Mouse (Mus musculus) ES-Bruce4 (cell line): ENCODE measurements around the gene Ltbp1. TPM values are rescaled to one million over a fixed set of nuclear protein-coding genes. Genes with fewer than 3 reads are reported as not detected.

Experiments
- H3K27ac ChIP-seq: 2 replicates; pipeline ENCODE4 v1.5.1; 2012; ENCODE audit warnings: low read length, inconsistent platforms; ENCODE audit not compliant: insufficient read depth
- H3K27me3 ChIP-seq: 2 replicates; pipeline ENCODE4 v1.6.1; 2012; ENCODE audit warnings: mild to moderate bottlenecking, low read length, inconsistent platforms; ENCODE audit not compliant: control insufficient read depth, poor library complexity, insufficient read depth, severe bottlenecking
- H3K36me3 ChIP-seq: 2 replicates; pipeline ENCODE4 v1.6.1; 2012; ENCODE audit warnings: inconsistent platforms, mild to moderate bottlenecking, low read length, moderate library complexity; ENCODE audit not compliant: control insufficient read depth, poor library complexity, insufficient read depth, severe bottlenecking
- H3K4me1 ChIP-seq: one replicate; pipeline ENCODE4 v1.8.1; 2011; ENCODE audit warnings: low read length; ENCODE audit not compliant: control insufficient read depth, insufficient read depth
- H3K4me3 ChIP-seq: 2 replicates; pipeline ENCODE4 v1.5.1; 2011; ENCODE audit warnings: low read depth, mild to moderate bottlenecking, low read length
- H3K9ac ChIP-seq: 2 replicates; pipeline ENCODE4 v1.6.1; 2012; ENCODE audit warnings: low read depth, mild to moderate bottlenecking, inconsistent platforms; ENCODE audit not compliant: poor library complexity, severe bottlenecking
- H3K9me3 ChIP-seq: replicated peaks from 2 replicates; pipeline ENCODE4 v1.6.1; 2012; ENCODE audit warnings: mild to moderate bottlenecking, low read length, inconsistent platforms; ENCODE audit not compliant: control insufficient read depth, poor library complexity, insufficient read depth, severe bottlenecking
- CTCF ChIP-seq: IDR thresholded peaks from one replicate; pipeline ENCODE4 v1.8.1; 2011; ENCODE audit warnings: low read depth, low read length
- EP300 ChIP-seq: IDR thresholded peaks from 2 replicates; pipeline ENCODE4 v1.6.1; 2011; ENCODE audit warnings: low read depth, low read length; ENCODE audit not compliant: insufficient read depth
- POLR2A ChIP-seq: IDR thresholded peaks from one replicate; pipeline ENCODE4 v1.8.1; 2011; ENCODE audit warnings: low read length; ENCODE audit not compliant: insufficient read depth
- polyA plus RNA-seq: library from polyadenylated mRNA; stranded (reverse); fragments of >200 nt; gene quantifications from 2 replicates; pipeline ENCODE4 v1.2.4, GENCODE M21; 2011; ENCODE audit warnings: low read depth; ENCODE audit not compliant: missing spikeins, insufficient read depth, insufficient read length

Gene Ltbp1
- polyA plus RNA-seq, 1 experiment = 9.1 TPM

DNA sequence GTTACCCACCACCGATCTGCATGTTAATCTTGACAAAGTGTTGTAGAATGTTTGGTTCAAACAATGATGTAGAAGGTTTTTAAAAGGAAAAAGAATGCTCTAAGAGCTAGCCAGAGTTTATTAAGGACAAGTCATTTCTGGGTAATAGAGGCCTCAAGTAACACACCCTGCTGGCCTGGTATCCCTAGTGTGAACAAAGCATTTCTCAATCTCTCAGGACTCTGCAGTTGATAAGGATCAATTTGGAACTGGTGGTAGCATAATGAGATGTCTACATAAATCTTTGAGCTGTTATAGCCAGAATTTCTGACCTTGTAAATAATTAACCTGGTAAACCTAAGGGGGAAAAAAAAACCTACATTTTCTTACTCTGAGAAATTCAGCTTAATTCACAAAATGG lies 300.3 kb downstream of the Ltbp1 start:
- TF ChIP-seq CTCF (no peak), EP300 (no peak), POLR2A (no peak)
- Histone ChIP-seq H3K27ac (no peak overlapping the region), H3K27me3 (no peaks in the 10 kb centered on the region), H3K36me3 (no peaks in the 10 kb centered on the region), H3K9ac (no peak overlapping the region), H3K4me1 (no peaks in the 10 kb centered on the region), H3K9me3 (no peaks in the 10 kb centered on the region), H3K4me3 (no peak overlapping the region)

- TF ChIP-seq EP300 (no peak), CTCF (no peak), POLR2A (no peak)
- Histone ChIP-seq H3K27ac (no peak overlapping the region), H3K4me1 (no peaks in the 10 kb centered on the region), H3K4me3 (no peak overlapping the region), H3K9me3 (no peaks in the 10 kb centered on the region), H3K27me3 (no peaks in the 10 kb centered on the region), H3K9ac (no peak overlapping the region), H3K36me3 (no peaks in the 10 kb centered on the region)
Observed at GRCm38 (mm10) chr17:75307070-75308011, 302.0 kb downstream of the Ltbp1 start.

DNA sequence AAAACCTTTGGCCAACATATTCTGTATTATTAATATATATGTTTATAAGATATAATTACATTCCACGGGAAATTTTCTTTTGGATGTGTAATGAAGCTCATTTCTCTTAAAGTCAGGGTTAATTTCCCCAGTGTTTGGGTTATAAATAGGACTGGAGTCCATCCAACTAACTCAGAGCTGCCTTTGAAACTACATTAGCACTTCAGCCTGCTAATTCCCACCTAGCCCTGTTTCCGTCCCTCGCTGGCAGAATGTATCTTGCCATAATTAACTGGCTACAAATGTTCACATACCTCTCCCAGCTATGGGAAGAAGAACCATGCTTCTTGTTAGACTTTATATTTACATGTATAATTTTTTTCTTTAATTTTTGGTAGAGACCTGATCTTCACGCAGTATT lies 311.7 kb downstream of the Ltbp1 start:
- H3K4me3 ChIP-seq = no peak overlapping the region
- TF ChIP-seq CTCF (no peak), EP300 (no peak), POLR2A (no peak)
- no peaks in the 10 kb centered on the region for H3K27me3 ChIP-seq
- H3K36me3 ChIP-seq = no peaks in the 10 kb centered on the region
- no peak overlapping the region for H3K9ac ChIP-seq
- no peak overlapping the region for H3K27ac ChIP-seq
- H3K4me1 ChIP-seq = no peaks in the 10 kb centered on the region
- no peaks in the 10 kb centered on the region for H3K9me3 ChIP-seq

DNA sequence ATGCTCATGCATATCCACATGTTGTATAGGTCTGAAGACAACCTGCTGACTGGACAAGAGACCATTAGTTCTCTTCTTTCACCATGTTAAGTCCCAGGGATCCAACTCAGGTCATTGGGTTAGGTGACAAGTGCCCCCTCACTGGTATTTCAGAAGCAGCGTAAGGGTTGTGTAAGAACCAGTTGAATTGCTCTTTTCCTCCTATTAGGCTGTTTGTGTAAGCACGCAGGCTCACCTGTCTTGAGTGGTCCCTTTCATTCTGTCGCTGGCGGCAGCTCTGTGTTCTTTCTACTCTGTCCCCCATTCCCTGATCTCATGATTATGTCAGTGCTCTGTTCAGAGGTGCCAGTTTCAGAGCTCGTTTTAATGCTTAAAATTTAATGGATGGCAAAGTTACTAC lies 317.9 kb downstream of the Ltbp1 start:
- Histone ChIP-seq H3K9me3 (no peaks in the 10 kb centered on the region), H3K9ac (no peak overlapping the region), H3K27ac (no peak overlapping the region), H3K36me3 (no peaks in the 10 kb centered on the region), H3K4me1 (no peaks in the 10 kb centered on the region), H3K27me3 (no peaks in the 10 kb centered on the region), H3K4me3 (no peak overlapping the region)
- TF ChIP-seq POLR2A = no peak
- no peak for TF ChIP-seq CTCF
- no peak for TF ChIP-seq EP300

DNA sequence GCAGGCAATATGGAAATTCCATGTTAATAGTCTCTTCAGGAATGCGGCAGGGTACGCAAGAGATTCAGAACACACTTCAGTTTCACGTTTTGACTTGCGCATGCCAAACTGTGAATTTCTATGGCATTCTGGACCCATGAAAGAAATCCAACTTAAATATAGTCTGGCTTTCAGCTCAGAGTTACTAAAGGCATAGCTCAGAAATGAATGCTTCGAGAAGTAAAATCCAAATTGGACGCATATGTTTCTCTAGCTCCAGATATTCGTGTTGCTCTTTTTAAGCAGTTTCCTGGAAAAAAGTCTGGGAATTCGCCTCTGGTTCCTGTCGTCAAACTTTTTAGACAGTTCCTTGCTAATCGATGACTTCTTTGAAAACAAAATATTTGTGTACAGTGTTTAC lies 318.4 kb downstream of the Ltbp1 start:
- TF ChIP-seq CTCF (no peak), POLR2A (no peak), EP300 (no peak)
- Histone ChIP-seq H3K27ac (no peak overlapping the region), H3K36me3 (no peaks in the 10 kb centered on the region), H3K9ac (no peak overlapping the region), H3K27me3 (no peaks in the 10 kb centered on the region), H3K9me3 (no peaks in the 10 kb centered on the region), H3K4me3 (no peak overlapping the region), H3K4me1 (no peaks in the 10 kb centered on the region)

- H3K9ac ChIP-seq = no peak overlapping the region
- TF ChIP-seq EP300 = no peak
- no peak for TF ChIP-seq CTCF
- no peak for TF ChIP-seq POLR2A
- H3K27ac ChIP-seq = no peak overlapping the region
- no peaks in the 10 kb centered on the region for H3K36me3 ChIP-seq
- H3K4me1 ChIP-seq = no peaks in the 10 kb centered on the region
- no peaks in the 10 kb centered on the region for H3K27me3 ChIP-seq
- no peak overlapping the region for H3K4me3 ChIP-seq
- H3K9me3 ChIP-seq = no peaks in the 10 kb centered on the region
Observed at GRCm38 (mm10) chr17:75328102-75328639, 322.8 kb downstream of the Ltbp1 start.
